Mouse (Mus musculus) CH12.LX (cell line): ENCODE results near the gene Grk6. TPM values are rescaled to one million over a fixed set of nuclear protein-coding genes. Genes with fewer than 3 reads are reported as not detected.

ENCODE experiments used
- DNase-seq: peaks from one replicate; pipeline ENCODE4 v3.0.0-alpha.2; 2013; ENCODE audit errors: extremely low read depth
- H3K27ac ChIP-seq: 2 replicates; pipeline ENCODE4 v1.5.1; 2012; ENCODE audit warnings: low read depth, mild to moderate bottlenecking, control low read depth, moderate library complexity; ENCODE audit not compliant: insufficient read depth
- H3K27me3 ChIP-seq: replicated peaks from 2 replicates; pipeline ENCODE3; 2012; ENCODE audit warnings: inconsistent platforms
- H3K36me3 ChIP-seq, 2 experiments: replicated peaks in 1 of 2; 2 replicates each; pipeline versions ENCODE3 to v1.6.1; 2012; ENCODE audit warnings: inconsistent platforms in 1 of 2, low read length in 1 of 2, mild to moderate bottlenecking in 1 of 2, mixed read lengths in 1 of 2, moderate library complexity in 1 of 2; ENCODE audit not compliant: control insufficient read depth in 1 of 2, insufficient read depth in 1 of 2
- H3K4me1 ChIP-seq, 2 experiments: 2 replicates each; pipeline ENCODE4 v1.6.1; 2012; ENCODE audit warnings: inconsistent platforms in 1 of 2, moderate library complexity in 1 of 2; ENCODE audit not compliant: insufficient read depth in 2 of 2, control insufficient read depth in 1 of 2
- H3K4me2 ChIP-seq: 2 replicates; pipeline ENCODE4 v1.6.1; 2012; ENCODE audit warnings: low read depth, mild to moderate bottlenecking, control low read depth; ENCODE audit not compliant: poor library complexity, insufficient read depth, severe bottlenecking
- H3K4me3 ChIP-seq, 3 experiments: fragments of 150-350 bp in 1 of 3; sonication (generic) in 1 of 3; replicated peaks in 1 of 3; 2 replicates each; pipeline versions ENCODE3 to v1.5.1; 2011 to 2012; ENCODE audit warnings: low read depth in 2 of 3, low read length in 2 of 3, mild to moderate bottlenecking in 2 of 3, moderate library complexity in 2 of 3, control low read depth in 1 of 3, improper control_type of control experiment in 1 of 3, inconsistent platforms in 1 of 3, mixed read lengths in 1 of 3; ENCODE audit not compliant: poor library complexity in 1 of 3
- H3K79me2 ChIP-seq: replicated peaks from 2 replicates; pipeline ENCODE4 v1.6.1; 2012; ENCODE audit warnings: mild to moderate bottlenecking, moderate library complexity; ENCODE audit not compliant: control insufficient read depth, poor library complexity, insufficient read depth, severe bottlenecking; ENCODE audit errors: extremely low read depth
- H3K9ac ChIP-seq: 2 replicates; pipeline ENCODE4 v1.6.1; 2012; ENCODE audit warnings: low read depth, mild to moderate bottlenecking, control low read depth, moderate library complexity; ENCODE audit not compliant: insufficient read depth
- H3K9me3 ChIP-seq: replicated peaks from 2 replicates; pipeline ENCODE3; 2012; ENCODE audit warnings: low read length, inconsistent platforms, mixed read lengths
- CHD2 ChIP-seq: IDR thresholded peaks from 2 replicates; pipeline ENCODE4 v1.6.1; 2011; ENCODE audit warnings: low read length, improper control_type of control experiment
- ELF1 ChIP-seq: IDR thresholded peaks from 2 replicates; pipeline ENCODE4 v1.6.1; 2014; ENCODE audit warnings: low read depth, mild to moderate bottlenecking, inconsistent platforms, low read length, improper control_type of control experiment
- EP300 ChIP-seq: IDR thresholded peaks from 2 replicates; pipeline ENCODE4 v1.6.1; 2011; ENCODE audit warnings: low read length, improper control_type of control experiment
- ETS1 ChIP-seq: conservative IDR thresholded peaks from 2 replicates; pipeline ENCODE4 v1.6.1; 2012; ENCODE audit warnings: low read depth, mild to moderate bottlenecking, inconsistent platforms, low read length, improper control_type of control experiment, moderate library complexity
- GABPA ChIP-seq: IDR thresholded peaks from 2 replicates; pipeline ENCODE4 v1.6.1; 2012; ENCODE audit warnings: low read depth, low read length, improper control_type of control experiment, inconsistent platforms; ENCODE audit not compliant: insufficient replicate concordance
- JUN ChIP-seq: IDR thresholded peaks from 2 replicates; pipeline ENCODE4 v1.6.1; 2011; ENCODE audit warnings: low read depth, mild to moderate bottlenecking, low read length, improper control_type of control experiment, moderate library complexity; ENCODE audit not compliant: insufficient read depth
- JUND ChIP-seq: conservative IDR thresholded peaks from 2 replicates; pipeline ENCODE4 v1.6.1; 2011; ENCODE audit warnings: low read depth, low read length, improper control_type of control experiment
- MAFK ChIP-seq: IDR thresholded peaks from 2 replicates; pipeline ENCODE4 v1.6.1; 2011; ENCODE audit warnings: low read length, improper control_type of control experiment; ENCODE audit not compliant: insufficient replicate concordance
- MAZ ChIP-seq: IDR thresholded peaks from 2 replicates; pipeline ENCODE4 v1.6.1; 2012; ENCODE audit warnings: low read depth, mild to moderate bottlenecking, inconsistent platforms, low read length, improper control_type of control experiment, moderate library complexity
- MXI1 ChIP-seq: IDR thresholded peaks from 2 replicates; pipeline ENCODE4 v1.6.1; 2011; ENCODE audit warnings: mild to moderate bottlenecking, low read depth, low read length, improper control_type of control experiment
- NELFE ChIP-seq: IDR thresholded peaks from 2 replicates; pipeline ENCODE4 v1.6.1; 2011; ENCODE audit warnings: low read depth, low read length, improper control_type of control experiment
- NRF1 ChIP-seq: IDR thresholded peaks from 2 replicates; pipeline ENCODE4 v1.6.1; 2014; ENCODE audit warnings: low read depth, mild to moderate bottlenecking, inconsistent platforms, low read length, improper control_type of control experiment, moderate library complexity
- PAX5 ChIP-seq: IDR thresholded peaks from 2 replicates; pipeline ENCODE4 v1.6.1; 2012; ENCODE audit warnings: low read length, inconsistent platforms, mixed read lengths
- POLR2A ChIP-seq: IDR thresholded peaks from 2 replicates; pipeline ENCODE4 v1.6.1; 2011; ENCODE audit warnings: low read depth, mild to moderate bottlenecking, improper control_type of control experiment, low read length
- RAD21 ChIP-seq: IDR thresholded peaks from 2 replicates; pipeline ENCODE4 v1.6.1; 2011; ENCODE audit warnings: low read depth, mild to moderate bottlenecking, low read length, improper control_type of control experiment, moderate library complexity
- RCOR1 ChIP-seq: conservative IDR thresholded peaks from 2 replicates; pipeline ENCODE4 v1.6.1; 2012; ENCODE audit warnings: low read depth, mild to moderate bottlenecking, inconsistent platforms, low read length, improper control_type of control experiment
- SIN3A ChIP-seq: IDR thresholded peaks from 2 replicates; pipeline ENCODE4 v1.6.1; 2012; ENCODE audit warnings: low read length, improper control_type of control experiment, inconsistent platforms
- TBP ChIP-seq: conservative IDR thresholded peaks from 2 replicates; pipeline ENCODE4 v1.6.1; 2011; ENCODE audit warnings: low read depth, low read length, improper control_type of control experiment
- USF1 ChIP-seq: IDR thresholded peaks from 2 replicates; pipeline ENCODE4 v1.6.1; 2014; ENCODE audit warnings: low read depth, mild to moderate bottlenecking, inconsistent platforms, low read length, improper control_type of control experiment
- ZKSCAN1 ChIP-seq: IDR thresholded peaks from 2 replicates; pipeline ENCODE4 v1.6.1; 2012; ENCODE audit warnings: low read depth, inconsistent platforms, low read length, improper control_type of control experiment, borderline replicate concordance
- ZNF384 ChIP-seq: IDR thresholded peaks from 2 replicates; pipeline ENCODE4 v1.6.1; 2012; ENCODE audit warnings: low read depth, low read length, improper control_type of control experiment, inconsistent platforms
- dilution Hi-C: fragments of 300-500 bp; cut with MboI; formaldehyde crosslinking; loops from 2 replicates; pipeline ENCODE4 v1.14.3; 2020; ENCODE audit warnings: low sequenced_read_pairs; ENCODE audit not compliant: extremely low pct_unique_long_range_greater_than_20kb, extremely low pct_ligation_motif_present
- in situ Hi-C: fragments of 300-500 bp; cut with MboI; formaldehyde crosslinking; loops from 3 replicates; pipeline ENCODE4 v1.14.3; 2019; ENCODE audit warnings: low sequenced_read_pairs, low pct_ligation_motif_present, low pct_unique_long_range_greater_than_20kb, mixed read lengths
- polyA plus RNA-seq: library from polyadenylated mRNA; unstranded; fragments of >175 nt; gene quantifications from 2 replicates; pipeline ENCODE4 v1.2.1, GENCODE M21; 2012; ENCODE audit warnings: low read depth; ENCODE audit not compliant: insufficient read length
- total RNA-seq, 2 experiments: library from RNA; depleted of rRNA; stranded (reverse); fragments of 300-350 nt in 1 of 2; fragments of >200 nt in 1 of 2; gene quantifications; 2 replicates each; pipeline ENCODE4 v1.2.3; 2012 to 2014

Gene Grk6
- total and polyA plus RNA-seq, 3 experiments: 59.0 to 71.0 (median 60.1) TPM

GRCm38 (mm10) chr13:55407341-55407740 lies 37.5 kb upstream of the Grk6 start:
- Histone ChIP-seq H3K9ac (no peak overlapping the region), H3K4me1 (peaks cover 7 to 25% of the 10 kb centered on the region in 2 experiments; a peak in 3 of 4 replicates), H3K27me3 (peaks cover 51% of the 10 kb centered on the region), H3K36me3 (no peaks in the 10 kb centered on the region), H3K4me3 (no peak overlapping the region), H3K79me2 (no peaks in the 10 kb centered on the region), H3K9me3 (no peaks in the 10 kb centered on the region), H3K4me2 (no peak overlapping the region)
- in situ Hi-C loops (loop anchor here (5.0 kb wide), 1 partner anchor 115 kb away; no protein-coding TSS in a partner anchor), dilution Hi-C loops (no loop called here)
- DNase-seq: no peak
- TF ChIP-seq PAX5 (no peak), ETS1 (no peak), SIN3A (no peak), RCOR1 (no peak), MXI1 (no peak), EP300 (no peak), JUND (no peak), POLR2A (no peak)
- TF ChIP-seq, all 38 proteins: peak for 0
- H3K27ac ChIP-seq: no peak overlapping the region

DNA sequence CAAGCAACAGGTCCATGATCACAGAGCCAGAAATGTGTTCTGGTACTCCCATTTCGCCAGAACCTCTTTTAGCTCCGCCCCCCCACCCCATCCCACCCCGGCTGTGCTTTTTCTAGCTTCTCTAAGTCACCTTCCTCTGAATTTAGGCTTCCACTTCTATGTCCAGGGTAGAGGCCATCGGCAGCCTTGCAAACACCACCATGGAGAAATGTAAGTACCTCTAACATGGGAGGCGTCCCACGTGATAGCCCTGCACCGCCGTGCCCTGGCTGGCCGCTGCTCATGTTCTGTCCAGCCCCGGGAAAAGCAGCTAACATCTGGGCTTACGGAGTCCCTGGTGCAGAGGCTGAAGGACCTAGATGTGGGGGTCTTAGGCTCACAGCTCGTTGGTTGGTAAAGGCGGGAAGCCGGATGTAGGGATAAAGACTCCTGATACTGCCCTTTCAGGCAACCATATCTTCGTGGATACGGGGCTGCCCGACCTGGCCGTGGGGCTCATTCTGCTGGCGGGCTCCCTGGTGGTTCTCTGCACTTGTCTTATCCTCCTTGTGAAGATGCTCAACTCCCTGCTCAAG lies 36.2 kb upstream of the Grk6 start:
- H3K4me2 ChIP-seq: no peak overlapping the region
- H3K4me3 ChIP-seq: no peak overlapping the region
- H3K27ac ChIP-seq: no peak overlapping the region
- dilution Hi-C loops: no loop called here
- H3K9me3 ChIP-seq: no peaks in the 10 kb centered on the region
- peaks cover 7 to 24% of the 10 kb centered on the region in 2 experiments; a peak in 3 of 4 replicates for H3K4me1 ChIP-seq
- TF ChIP-seq ELF1 (no peak), GABPA (no peak), MXI1 (no peak), CHD2 (no peak), ZNF384 (no peak), JUN (no peak), ZKSCAN1 (no peak), NRF1 (no peak), MAZ (no peak), RAD21 (no peak), NELFE (no peak), POLR2A (no peak), EP300 (no peak), TBP (no peak), USF1 (no peak), MAFK (no peak), RCOR1 (no peak)
- H3K36me3 ChIP-seq: no peaks in the 10 kb centered on the region
- peaks cover 48% of the 10 kb centered on the region for H3K27me3 ChIP-seq
- no peak overlapping the region for H3K9ac ChIP-seq
- H3K79me2 ChIP-seq: no peaks in the 10 kb centered on the region
- in situ Hi-C loops: loop anchor here (5.0 kb wide), 1 partner anchor 114 kb away; no protein-coding TSS in a partner anchor
- DNase-seq: no peak
